Mouse (Mus musculus) heart, postnatal 0 days (tissue): ENCODE data around the gene Gm5294. TPM values are rescaled to one million over a fixed set of nuclear protein-coding genes. Genes with fewer than 3 reads are reported as not detected.

Experiments
- ATAC-seq: fragments of 200-750 bp; cut with Nextera tagmentation; 2 replicates; pipeline ENCODE4 v1.8.0; 2017; ENCODE audit warnings: low read depth, moderate number of reproducible peaks, moderate library complexity; ENCODE audit not compliant: insufficient read depth
- DNase-seq: peaks from one replicate; pipeline ENCODE4 v3.0.0-alpha.2; 2016; ENCODE audit warnings: low spot score
- H3K27ac ChIP-seq: fragments of 300-500 bp; sonication (generic); 2 replicates; pipeline ENCODE4 v1.5.1; 2014; ENCODE audit warnings: low read depth, mild to moderate bottlenecking
- H3K27me3 ChIP-seq: fragments of 300-500 bp; sonication (generic); 2 replicates; pipeline ENCODE4 v1.6.1; 2014; ENCODE audit warnings: low read length, mixed read lengths; ENCODE audit not compliant: control insufficient read depth, insufficient read depth
- H3K36me3 ChIP-seq: fragments of 300-500 bp; sonication (generic); replicated peaks from 2 replicates; pipeline ENCODE4 v1.6.1; 2014; ENCODE audit warnings: low read length, mixed read lengths; ENCODE audit not compliant: control insufficient read depth, insufficient read depth
- H3K4me1 ChIP-seq: fragments of 300-500 bp; sonication (generic); 2 replicates; pipeline ENCODE4 v1.6.1; 2014; ENCODE audit warnings: antibody characterized with exemption; ENCODE audit not compliant: control insufficient read depth, insufficient read depth
- H3K4me2 ChIP-seq: fragments of 300-500 bp; sonication (generic); 2 replicates; pipeline ENCODE4 v1.6.1; 2014; ENCODE audit warnings: low read depth, mild to moderate bottlenecking, low read length, moderate library complexity
- H3K4me3 ChIP-seq: fragments of 300-500 bp; sonication (generic); 2 replicates; pipeline ENCODE4 v1.5.1; 2014; ENCODE audit warnings: low read depth, low read length
- H3K9ac ChIP-seq: fragments of 300-500 bp; sonication (generic); replicated peaks from 2 replicates; pipeline ENCODE4 v1.6.1; 2014; ENCODE audit warnings: low read depth, low read length, mixed read lengths
- H3K9me3 ChIP-seq: fragments of 300-500 bp; sonication (generic); replicated peaks from 2 replicates; pipeline ENCODE4 v1.6.1; 2016; ENCODE audit warnings: low read length; ENCODE audit not compliant: control insufficient read depth
- CTCF ChIP-seq: IDR thresholded peaks from 2 replicates; pipeline ENCODE4 v1.5.1; 2016; ENCODE audit warnings: antibody characterized with exemption, control low read depth, low read depth
- EP300 ChIP-seq: IDR thresholded peaks from 2 replicates; pipeline ENCODE4 v1.6.1; 2016; ENCODE audit warnings: antibody characterized with exemption, low read depth
- WGBS: fragments of 180-500 bp; shearing (Covaris S2); extraction: QIAGEN DNeasy Blood & Tissue Kit; methylation state at CpG from one replicate; pipeline ENCODE4 v1.1.7; 2014; 5-methylcytosine and 5-hydroxymethylcytosine counted together
- polyA plus RNA-seq: library from polyadenylated mRNA; unstranded; fragments of >200 nt; fragmentation: Nextera tagmentation; extraction: Ambion mirVana; gene quantifications from 2 replicates; pipeline ENCODE4 v1.2.1, GENCODE M21; 2015
- total RNA-seq: library from RNA; depleted of rRNA; stranded (reverse); fragments of >200 nt; gene quantifications from 2 replicates; pipeline ENCODE4 v1.2.3, GENCODE M21; 2014; ENCODE audit warnings: low replicate concordance

Gm5294 gene
- total and polyA plus RNA-seq, 2 experiments from 2014 or later: 0.19 TPM; not detected in 1

DNA sequence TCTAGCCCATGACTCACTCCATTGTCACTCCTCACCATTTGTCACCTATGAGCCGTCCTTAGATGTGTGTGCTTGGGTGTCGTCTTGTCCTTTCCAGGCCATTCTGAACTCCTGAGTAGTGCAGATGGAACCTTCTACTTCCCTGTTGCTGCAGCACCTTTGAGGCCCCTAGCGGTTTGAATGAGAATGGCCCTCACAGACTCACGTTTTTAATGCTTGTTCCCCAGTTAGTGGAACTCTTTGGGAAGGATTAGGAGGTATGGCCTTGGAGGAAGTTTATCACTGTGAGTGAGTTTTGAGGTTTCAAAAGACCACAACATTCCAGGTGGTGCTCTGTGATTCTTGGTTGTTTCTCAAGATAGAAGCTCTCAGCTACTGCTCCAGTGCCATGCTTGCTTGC, 32.3 kb downstream of the Gm5294 start:
- Histone ChIP-seq H3K4me2 (no peak overlapping the region), H3K27ac (no peak overlapping the region), H3K9ac (no peak overlapping the region), H3K9me3 (no peaks in the 10 kb centered on the region), H3K36me3 (no peaks in the 10 kb centered on the region), H3K4me1 (no peaks in the 10 kb centered on the region), H3K4me3 (no peak overlapping the region), H3K27me3 (no peaks in the 10 kb centered on the region)
- ATAC-seq (no peak), DNase-seq (no peak)
- TF ChIP-seq CTCF (0 out of 2 replicates have a peak, but pooled peaks have one; percentile 0), EP300 (no peak)
- WGBS: 64% methylated on average over 4 of the region's 4 CpGs

GRCm38 (mm10) chr5:138853349-138853748, 33.5 kb downstream of the Gm5294 start:
- H3K9ac ChIP-seq: no peak overlapping the region
- ATAC-seq: no peak
- TF ChIP-seq CTCF: no peak
- no peak for TF ChIP-seq EP300
- peaks cover 3% of the 10 kb centered on the region; the same call in 1 of the 2 replicates for H3K4me1 ChIP-seq
- H3K27me3 ChIP-seq: no peaks in the 10 kb centered on the region
- H3K27ac ChIP-seq: no peak overlapping the region
- no peak for DNase-seq
- H3K4me3 ChIP-seq: no peak overlapping the region
- no peak overlapping the region for H3K4me2 ChIP-seq
- H3K9me3 ChIP-seq: no peaks in the 10 kb centered on the region
- no peaks in the 10 kb centered on the region for H3K36me3 ChIP-seq
- 48% methylated on average over 2 of the region's 2 CpGs for WGBS

DNA sequence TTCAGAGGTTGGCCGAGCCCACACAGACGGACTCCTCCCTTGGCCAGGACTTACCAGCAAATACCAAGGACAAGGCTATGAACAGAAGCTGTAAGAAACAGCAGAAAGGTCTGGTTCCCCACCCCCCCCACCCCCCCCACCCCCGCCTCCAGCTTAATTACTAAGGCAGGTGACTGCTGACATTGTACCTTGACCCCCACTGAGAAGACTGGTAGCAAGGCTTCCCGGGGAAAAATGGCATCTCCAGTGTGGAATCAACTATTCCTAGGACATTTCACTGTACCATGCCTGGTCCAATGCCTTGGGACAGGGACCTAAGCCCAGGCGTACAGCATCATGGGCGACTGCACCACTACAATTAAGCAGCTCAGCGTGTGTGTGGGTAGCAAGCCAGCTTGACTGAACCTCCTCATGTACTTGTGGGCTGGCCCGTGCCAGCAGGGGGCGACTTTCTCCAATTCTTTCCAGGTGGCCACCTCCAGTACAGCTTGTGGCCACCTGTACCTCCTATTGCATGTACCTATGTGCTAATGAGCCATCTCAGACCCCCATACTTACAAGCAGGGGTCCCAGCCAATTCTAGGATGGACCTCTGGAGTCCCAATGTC, 37.2 kb downstream of the Gm5294 start:
- H3K4me2 ChIP-seq: no peak overlapping the region
- no peaks in the 10 kb centered on the region for H3K27me3 ChIP-seq
- WGBS: 39% methylated on average over 9 of the region's 9 CpGs
- no peak overlapping the region for H3K27ac ChIP-seq
- peak; percentile 61 for DNase-seq
- H3K4me1 ChIP-seq: peaks cover 3% of the 10 kb centered on the region; the same call in 1 of the 2 replicates
- H3K36me3 ChIP-seq: no peaks in the 10 kb centered on the region
- H3K4me3 ChIP-seq: no peak overlapping the region
- no peaks in the 10 kb centered on the region for H3K9me3 ChIP-seq
- H3K9ac ChIP-seq: no peak overlapping the region
- peak; percentile 75; the same call in 1 of the 2 replicates for ATAC-seq
- TF ChIP-seq EP300: no peak
- peak; percentile 73 for TF ChIP-seq CTCF

DNA sequence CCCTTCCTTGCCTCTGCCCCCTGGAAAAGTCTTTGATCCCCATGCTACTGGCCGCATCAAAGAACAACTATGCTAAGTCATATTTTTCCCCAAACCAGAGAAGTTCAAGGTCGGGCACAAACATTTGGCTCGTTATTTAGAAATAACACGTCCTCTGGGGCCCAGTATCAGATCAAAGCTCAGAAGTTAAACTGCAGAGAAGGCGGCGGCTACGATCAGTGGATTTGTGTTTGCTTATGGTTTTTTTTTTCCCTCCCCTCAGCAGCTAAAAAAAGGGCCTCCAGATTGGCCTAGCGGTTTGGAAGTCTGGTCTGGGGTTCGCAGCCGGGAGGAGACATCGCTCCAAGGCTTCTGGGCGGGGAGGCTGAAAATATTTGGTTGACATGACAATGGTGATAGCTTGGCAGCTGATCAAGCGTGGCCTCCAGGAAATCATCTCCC, 38.0 kb downstream of the Gm5294 start:
- Histone ChIP-seq H3K27ac (no peak overlapping the region), H3K4me1 (peaks cover 3% of the 10 kb centered on the region; the same call in 1 of the 2 replicates), H3K9ac (no peak overlapping the region), H3K4me2 (no peak overlapping the region), H3K9me3 (no peaks in the 10 kb centered on the region), H3K4me3 (no peak overlapping the region), H3K36me3 (no peaks in the 10 kb centered on the region), H3K27me3 (no peaks in the 10 kb centered on the region)
- 27% methylated on average over 13 of the region's 13 CpGs for WGBS
- no peak for TF ChIP-seq EP300
- no peak for TF ChIP-seq CTCF
- DNase-seq (peak; percentile 38), ATAC-seq (0 out of 2 replicates have a peak, but pooled peaks have one; percentile 25)

GRCm38 (mm10) chr5:138863681-138864146, 43.8 kb downstream of the Gm5294 start:
- Histone ChIP-seq H3K27ac (0 out of 2 replicates have a peak overlapping the region, but pooled peaks have one; percentile 13), H3K36me3 (no peaks in the 10 kb centered on the region), H3K4me3 (no peak overlapping the region), H3K9ac (no peak overlapping the region), H3K9me3 (no peaks in the 10 kb centered on the region), H3K27me3 (no peaks in the 10 kb centered on the region), H3K4me1 (peaks cover 5% of the 10 kb centered on the region; the same call in 1 of the 2 replicates), H3K4me2 (no peak overlapping the region)
- DNase-seq: no peak
- peak; percentile 25; the same call in 1 of the 2 replicates for ATAC-seq
- TF ChIP-seq EP300 (no peak), CTCF (no peak)
- WGBS: 66% methylated on average over 7 of the region's 7 CpGs
